Mouse (Mus musculus): ENCODE results near the gene Ifnar1. TPM values are rescaled to one million over a fixed set of nuclear protein-coding genes. Genes with fewer than 3 reads are reported as not detected.

The Ifnar1 gene
- polyA plus RNA-seq, 1 experiment from 2014 or later: 57.7 TPM

DNA sequence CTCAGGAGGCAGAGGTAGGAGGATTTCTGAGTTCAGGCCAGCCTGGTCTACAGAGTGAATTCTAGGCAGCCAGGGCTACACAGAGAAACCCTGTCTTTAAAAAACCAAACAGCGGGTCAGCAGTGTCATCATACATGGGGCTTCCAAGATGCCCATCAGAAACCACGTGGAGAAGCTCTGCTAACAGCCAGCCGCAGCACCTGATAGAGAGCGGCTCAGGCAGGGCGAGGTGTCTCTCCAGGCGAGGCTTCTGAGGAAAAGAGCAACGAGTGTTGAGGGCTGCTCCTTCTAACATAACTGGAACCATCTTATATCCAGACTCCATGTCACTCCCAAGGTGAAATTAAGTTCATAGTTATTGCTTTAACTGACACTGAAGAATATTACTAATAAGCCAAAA, 36.1 kb upstream of the Ifnar1 start:
- no peaks in the 10 kb centered on the region for H3K27me3 ChIP-seq
- no peaks in the 10 kb centered on the region for H3K36me3 ChIP-seq (replicated peaks)
- ATAC-seq (ENCODE audit: low FRiP score): no peak
- no peaks in the 10 kb centered on the region for H3K9me3 ChIP-seq
- H3K9ac ChIP-seq: no peak overlapping the region
- 87% methylated on average over 7 of the region's 7 CpGs for WGBS
- H3K4me1 ChIP-seq: no peaks in the 10 kb centered on the region
- no peak overlapping the region for H3K27ac ChIP-seq
- no peak overlapping the region for H3K4me3 ChIP-seq (replicated peaks)
- no peak overlapping the region for H3K4me2 ChIP-seq

DNA sequence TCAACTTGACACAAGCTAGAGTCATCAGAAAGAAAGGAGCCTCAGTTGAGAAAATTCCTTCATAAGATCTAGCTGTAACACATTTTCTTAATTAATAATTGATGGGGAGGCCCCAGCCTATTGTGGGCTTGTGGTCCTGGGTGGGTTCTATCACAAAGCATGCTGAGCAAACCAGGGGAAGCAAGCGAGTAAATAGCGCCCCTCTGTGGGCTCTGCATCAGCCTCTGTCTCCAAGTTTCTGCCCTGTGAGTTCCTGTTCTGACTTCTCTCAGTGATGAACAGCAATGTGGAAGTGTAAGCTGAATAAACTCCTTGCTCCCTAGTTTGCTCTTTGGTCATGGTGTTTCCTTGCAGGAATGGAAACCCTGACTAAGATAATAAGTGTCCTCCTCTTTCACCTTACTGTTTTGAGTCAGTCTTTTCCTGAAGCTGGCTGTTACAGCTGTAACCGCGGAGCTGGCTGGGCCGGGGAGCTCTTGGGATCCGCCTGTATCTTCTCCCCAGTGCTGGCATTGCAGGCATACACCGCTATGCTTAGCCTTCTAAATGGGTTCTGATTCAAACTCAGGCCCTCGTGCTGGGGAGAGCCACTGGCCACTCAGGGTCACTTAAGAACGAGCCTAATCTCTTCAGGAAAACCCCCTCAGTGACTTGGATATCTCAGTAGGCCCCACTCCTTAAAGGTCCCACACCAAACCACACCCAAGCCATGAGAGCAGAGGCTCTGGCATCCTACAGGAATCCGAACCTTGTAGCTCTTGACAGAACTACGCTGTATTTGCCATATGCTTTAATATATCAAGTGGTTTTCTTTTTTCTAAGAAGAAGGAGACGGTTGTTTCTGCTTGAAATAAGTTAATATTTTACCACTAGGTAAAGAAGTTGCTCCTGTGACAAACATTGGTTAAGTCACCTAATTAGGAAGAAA, 34.6 kb upstream of the Ifnar1 start:
- Histone ChIP-seq H3K4me1 (no peaks in the 10 kb centered on the region), H3K27ac (no peak overlapping the region), H3K4me2 (no peak overlapping the region), H3K36me3 (replicated peaks) (no peaks in the 10 kb centered on the region), H3K27me3 (no peaks in the 10 kb centered on the region), H3K9me3 (no peaks in the 10 kb centered on the region), H3K9ac (no peak overlapping the region), H3K4me3 (replicated peaks) (no peak overlapping the region)
- 85% methylated on average over 12 of the region's 12 CpGs for WGBS
- no peak for ATAC-seq (ENCODE audit: low FRiP score)

DNA sequence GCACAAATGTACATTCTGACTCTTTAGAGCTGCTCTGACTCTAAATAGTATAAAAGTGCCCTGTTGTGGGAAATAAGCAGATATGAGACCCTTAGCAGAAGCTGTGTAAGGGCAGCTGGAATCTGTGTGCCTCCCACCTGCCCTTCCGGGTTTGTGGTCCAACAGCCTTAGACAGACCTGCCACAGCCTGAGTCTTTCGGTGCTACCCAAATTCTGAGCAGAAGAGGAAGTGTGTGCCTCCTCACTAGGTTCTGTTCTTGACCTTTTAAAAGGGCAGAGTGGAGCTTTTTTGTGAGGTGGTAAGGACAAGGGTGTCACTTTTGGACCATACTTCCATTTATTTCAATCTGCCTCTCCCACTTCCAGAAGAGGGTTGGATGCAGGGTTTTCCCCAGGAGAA, 33.1 kb upstream of the Ifnar1 start:
- Histone ChIP-seq H3K4me1 (no peaks in the 10 kb centered on the region), H3K36me3 (replicated peaks) (no peaks in the 10 kb centered on the region), H3K9ac (no peak overlapping the region), H3K27ac (no peak overlapping the region), H3K4me3 (replicated peaks) (no peak overlapping the region), H3K9me3 (no peaks in the 10 kb centered on the region), H3K4me2 (no peak overlapping the region), H3K27me3 (no peaks in the 10 kb centered on the region)
- ATAC-seq (ENCODE audit: low FRiP score): no peak
- WGBS: 92% methylated on average over 2 of the region's 2 CpGs

DNA sequence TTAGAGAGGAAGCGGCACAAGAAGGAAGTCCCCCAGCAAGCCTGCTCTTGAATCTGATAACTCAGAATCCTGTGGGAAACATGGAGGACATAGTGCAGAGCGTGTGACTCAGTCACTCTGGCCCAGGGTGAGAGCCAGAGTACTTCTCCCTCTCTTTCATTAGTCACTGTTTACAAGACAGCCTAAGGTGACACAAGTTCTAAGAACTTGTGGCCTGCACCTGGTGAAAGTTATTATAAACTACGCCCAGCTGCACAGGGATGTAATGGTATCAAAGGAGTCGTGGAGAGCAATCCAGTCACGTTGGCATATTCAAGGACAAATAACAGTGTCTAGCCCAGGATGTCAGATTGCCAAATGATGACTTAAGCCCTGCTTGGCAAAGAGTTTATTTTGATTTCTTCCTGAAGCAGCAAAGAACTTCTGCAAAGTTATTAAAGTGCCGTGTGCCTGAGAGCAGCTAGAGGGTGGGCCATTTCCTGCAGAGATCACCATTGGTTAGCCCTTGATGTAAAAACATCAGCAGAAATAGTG, 32.6 kb upstream of the Ifnar1 start:
- Histone ChIP-seq H3K9ac (no peak overlapping the region), H3K36me3 (replicated peaks) (no peaks in the 10 kb centered on the region), H3K4me1 (no peaks in the 10 kb centered on the region), H3K4me2 (no peak overlapping the region), H3K9me3 (no peaks in the 10 kb centered on the region), H3K27ac (no peak overlapping the region), H3K27me3 (no peaks in the 10 kb centered on the region), H3K4me3 (replicated peaks) (no peak overlapping the region)
- no peak for ATAC-seq (ENCODE audit: low FRiP score)
- WGBS: 79% methylated on average over 6 of the region's 6 CpGs

DNA sequence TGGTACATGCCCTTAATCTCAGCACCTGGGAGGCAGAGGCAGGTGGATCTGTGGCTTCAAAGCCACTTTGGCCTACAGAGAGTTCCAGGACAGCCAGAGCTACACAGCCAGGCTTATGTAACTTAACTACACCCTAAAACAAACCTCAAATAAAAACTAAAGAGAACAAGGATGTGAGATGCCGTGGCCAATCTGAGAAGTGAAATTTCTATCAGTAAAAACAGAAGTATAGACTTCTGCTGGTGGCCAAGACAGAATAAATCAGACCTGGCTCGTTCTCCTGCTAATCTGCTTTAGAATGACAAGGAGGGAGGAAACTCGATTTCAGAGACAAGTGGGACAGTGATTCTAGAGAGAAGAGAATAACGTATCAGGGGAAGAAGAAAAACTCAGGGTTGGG, 29.2 kb upstream of the Ifnar1 start:
- Histone ChIP-seq H3K27ac (no peak overlapping the region), H3K36me3 (replicated peaks) (no peaks in the 10 kb centered on the region), H3K4me2 (no peak overlapping the region), H3K4me3 (replicated peaks) (no peak overlapping the region), H3K4me1 (peaks cover 7% of the 10 kb centered on the region), H3K9ac (no peak overlapping the region), H3K27me3 (no peaks in the 10 kb centered on the region), H3K9me3 (no peaks in the 10 kb centered on the region)
- ATAC-seq (ENCODE audit: low FRiP score): no peak
- WGBS: 73% methylated on average over 4 of the region's 4 CpGs

DNA sequence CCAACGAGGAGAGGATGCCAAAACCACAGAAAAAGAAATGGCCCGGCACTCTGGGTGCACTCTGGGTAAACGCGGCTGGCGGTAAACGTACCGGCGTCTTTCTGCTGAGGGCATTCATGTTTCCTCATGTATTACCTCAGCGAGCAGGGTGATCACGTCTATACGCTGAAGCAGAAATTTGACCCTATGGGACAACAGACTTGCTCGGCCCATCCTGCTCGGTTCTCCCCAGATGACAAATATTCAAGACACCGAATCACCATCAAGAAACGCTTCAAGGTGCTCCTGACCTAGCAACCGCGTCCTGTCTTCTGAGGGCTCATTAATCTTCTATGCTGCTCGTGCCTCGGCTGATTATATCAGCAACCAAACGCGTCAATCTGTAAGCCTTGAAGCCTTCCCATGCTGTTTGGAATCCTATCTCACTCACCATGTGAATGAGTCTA, 26.7 kb upstream of the Ifnar1 start:
- WGBS: 80% methylated on average over 21 of the region's 21 CpGs
- Histone ChIP-seq H3K9ac (no peak overlapping the region), H3K4me3 (replicated peaks) (no peak overlapping the region), H3K4me2 (no peak overlapping the region), H3K36me3 (replicated peaks) (no peaks in the 10 kb centered on the region), H3K4me1 (peaks cover 7% of the 10 kb centered on the region), H3K9me3 (no peaks in the 10 kb centered on the region), H3K27ac (no peak overlapping the region), H3K27me3 (no peaks in the 10 kb centered on the region; the same call in 1 of the 2 replicates)
- ATAC-seq (ENCODE audit: low FRiP score): no peak

DNA sequence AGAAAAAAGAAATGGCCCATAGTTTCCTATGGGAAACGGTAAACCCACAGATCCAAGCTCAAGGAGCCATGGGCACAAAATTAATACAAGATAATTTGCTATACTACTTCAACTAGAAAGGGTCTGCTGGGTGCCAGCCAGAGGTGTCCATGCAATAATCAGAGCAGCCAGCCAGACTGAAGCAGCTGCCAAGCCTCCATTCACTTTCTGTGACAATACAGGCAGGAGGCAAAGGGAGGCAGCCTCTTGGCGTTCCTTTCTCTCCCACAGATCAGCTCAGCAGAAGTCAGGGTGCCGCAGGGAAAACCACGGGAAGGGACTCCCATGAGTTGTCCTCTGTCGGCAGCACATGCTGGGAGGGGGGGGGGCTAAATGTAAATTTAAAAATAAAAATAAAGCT, 26.1 kb upstream of the Ifnar1 start:
- ATAC-seq (ENCODE audit: low FRiP score): no peak
- Histone ChIP-seq H3K9me3 (no peaks in the 10 kb centered on the region), H3K9ac (no peak overlapping the region), H3K36me3 (replicated peaks) (no peaks in the 10 kb centered on the region), H3K4me3 (replicated peaks) (no peak overlapping the region), H3K4me2 (peak overlapping the region; percentile 2; the same call in 1 of the 2 replicates), H3K4me1 (peaks cover 8% of the 10 kb centered on the region), H3K27ac (no peak overlapping the region), H3K27me3 (no peaks in the 10 kb centered on the region; the same call in 1 of the 2 replicates)
- WGBS: 34% methylated on average over 5 of the region's 5 CpGs

DNA sequence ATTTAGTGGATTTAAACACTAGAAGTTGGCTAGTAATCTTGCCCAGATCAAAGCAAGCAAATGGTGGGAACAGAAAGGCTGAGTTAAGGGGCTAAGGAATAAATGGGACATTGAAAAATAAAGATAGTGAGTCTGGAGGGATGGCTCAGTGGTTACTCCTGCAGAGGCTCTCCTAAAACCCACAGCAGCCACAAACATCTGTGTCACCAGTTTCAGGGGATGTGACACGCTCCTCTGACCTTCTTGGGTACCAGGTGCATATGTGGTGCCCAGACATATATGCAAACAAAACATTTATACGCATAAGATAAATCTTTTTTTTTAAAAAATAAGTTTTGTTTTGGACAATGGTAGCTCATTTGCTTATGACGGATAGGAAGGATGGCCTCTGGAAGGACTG, 25.6 kb upstream of the Ifnar1 start:
- no peaks in the 10 kb centered on the region for H3K9me3 ChIP-seq
- no peaks in the 10 kb centered on the region; the same call in 1 of the 2 replicates for H3K27me3 ChIP-seq
- peaks cover 11% of the 10 kb centered on the region for H3K4me1 ChIP-seq
- no peak for ATAC-seq (ENCODE audit: low FRiP score)
- H3K36me3 ChIP-seq (replicated peaks): no peaks in the 10 kb centered on the region
- H3K4me2 ChIP-seq: peak overlapping the region; percentile 2; the same call in 1 of the 2 replicates
- WGBS: 96% methylated on average over 3 of the region's 3 CpGs
- H3K27ac ChIP-seq: no peak overlapping the region
- no peak overlapping the region for H3K4me3 ChIP-seq (replicated peaks)
- H3K9ac ChIP-seq: no peak overlapping the region

DNA sequence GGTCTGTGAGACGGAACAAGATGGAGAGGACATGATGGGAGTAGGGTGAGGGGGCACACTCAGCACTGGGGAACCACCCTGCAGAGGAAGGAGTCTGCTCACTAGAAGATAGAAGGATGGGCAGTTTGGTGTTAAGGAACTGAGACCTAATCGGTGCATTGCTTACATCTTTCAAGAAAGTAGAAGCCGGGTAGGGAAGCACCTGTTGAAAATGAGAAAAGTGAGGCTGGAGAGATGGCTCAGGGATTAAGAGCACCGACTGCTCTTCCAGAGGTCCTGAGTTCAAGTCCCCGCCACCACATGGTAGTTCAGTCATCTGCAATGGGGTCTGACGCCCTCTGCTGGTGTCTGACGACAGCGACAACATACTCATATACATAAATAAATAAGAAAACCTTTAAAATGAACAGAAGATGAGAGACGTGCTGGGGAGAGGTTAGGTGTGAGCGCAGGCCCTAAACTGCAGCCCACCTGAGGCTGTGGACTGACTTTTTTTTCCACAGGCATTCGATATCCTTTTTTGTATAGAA, 25.1 kb upstream of the Ifnar1 start:
- H3K27me3 ChIP-seq: no peaks in the 10 kb centered on the region; the same call in 1 of the 2 replicates
- no peaks in the 10 kb centered on the region for H3K36me3 ChIP-seq (replicated peaks)
- H3K4me2 ChIP-seq: no peak overlapping the region
- no peak overlapping the region for H3K4me3 ChIP-seq (replicated peaks)
- no peaks in the 10 kb centered on the region for H3K9me3 ChIP-seq
- H3K27ac ChIP-seq: no peak overlapping the region
- no peak overlapping the region for H3K9ac ChIP-seq
- ATAC-seq (ENCODE audit: low FRiP score): no peak
- H3K4me1 ChIP-seq: peaks cover 11% of the 10 kb centered on the region
- 71% methylated on average over 11 of the region's 11 CpGs for WGBS

DNA sequence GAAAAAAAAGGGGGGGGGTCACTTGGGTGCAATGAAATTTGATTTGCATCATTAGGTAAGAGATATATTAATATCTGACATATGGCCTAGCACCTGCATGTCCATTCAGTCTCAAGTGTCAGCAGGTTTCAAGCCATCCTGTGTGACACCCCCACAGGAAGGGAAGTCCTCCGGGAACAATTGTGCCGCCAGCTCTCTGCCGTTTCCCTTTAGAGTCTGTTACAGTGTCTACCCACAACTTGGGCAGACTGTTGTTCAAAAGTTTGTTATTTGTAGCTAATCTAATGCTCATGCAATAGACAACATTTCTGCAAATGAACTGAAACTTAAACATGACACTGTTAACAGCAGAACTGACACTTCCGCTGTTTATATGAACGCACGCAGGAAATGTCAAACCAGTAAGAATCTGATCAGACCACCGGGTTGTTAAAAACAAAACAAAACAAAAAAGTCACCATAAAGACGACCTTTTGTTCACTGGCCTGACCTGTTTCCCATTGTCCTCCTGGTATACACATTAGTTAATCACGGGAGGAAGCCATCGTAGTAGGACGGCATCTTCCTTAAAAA, 23.9 kb upstream of the Ifnar1 start:
- no peak overlapping the region for H3K9ac ChIP-seq
- H3K9me3 ChIP-seq: no peaks in the 10 kb centered on the region
- H3K4me1 ChIP-seq: peaks cover 20% of the 10 kb centered on the region
- no peaks in the 10 kb centered on the region; the same call in 1 of the 2 replicates for H3K27me3 ChIP-seq
- no peak overlapping the region for H3K4me2 ChIP-seq
- 77% methylated on average over 11 of the region's 11 CpGs for WGBS
- no peak for ATAC-seq (ENCODE audit: low FRiP score)
- no peak overlapping the region for H3K27ac ChIP-seq
- H3K4me3 ChIP-seq (replicated peaks): no peak overlapping the region
- H3K36me3 ChIP-seq (replicated peaks): no peaks in the 10 kb centered on the region

DNA sequence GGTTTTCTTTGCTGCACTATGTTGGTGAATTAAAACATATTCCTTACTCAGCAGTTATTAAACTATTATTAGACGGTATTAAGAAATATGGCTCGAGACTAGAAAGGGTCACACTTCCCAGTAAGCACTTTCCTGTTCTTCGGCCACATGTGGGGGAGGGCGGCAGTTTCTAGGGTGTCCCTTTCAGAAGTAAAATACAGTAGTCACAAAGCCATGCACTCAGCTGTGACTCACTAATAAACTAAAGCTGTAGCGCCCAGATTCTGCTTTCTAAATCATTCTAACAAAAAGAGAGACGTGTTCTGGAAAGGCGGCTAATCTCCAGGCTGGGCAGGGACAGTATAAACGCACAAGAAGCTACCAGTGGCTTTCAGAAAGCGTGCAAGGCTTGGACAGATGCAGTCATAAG, 23.3 kb upstream of the Ifnar1 start:
- Histone ChIP-seq H3K9me3 (no peaks in the 10 kb centered on the region), H3K27ac (no peak overlapping the region), H3K4me2 (no peak overlapping the region), H3K4me3 (replicated peaks) (no peak overlapping the region), H3K9ac (no peak overlapping the region), H3K4me1 (peaks cover 26% of the 10 kb centered on the region), H3K27me3 (no peaks in the 10 kb centered on the region; the same call in 1 of the 2 replicates), H3K36me3 (replicated peaks) (no peaks in the 10 kb centered on the region)
- ATAC-seq (ENCODE audit: low FRiP score): no peak
- WGBS: 66% methylated on average over 9 of the region's 9 CpGs

DNA sequence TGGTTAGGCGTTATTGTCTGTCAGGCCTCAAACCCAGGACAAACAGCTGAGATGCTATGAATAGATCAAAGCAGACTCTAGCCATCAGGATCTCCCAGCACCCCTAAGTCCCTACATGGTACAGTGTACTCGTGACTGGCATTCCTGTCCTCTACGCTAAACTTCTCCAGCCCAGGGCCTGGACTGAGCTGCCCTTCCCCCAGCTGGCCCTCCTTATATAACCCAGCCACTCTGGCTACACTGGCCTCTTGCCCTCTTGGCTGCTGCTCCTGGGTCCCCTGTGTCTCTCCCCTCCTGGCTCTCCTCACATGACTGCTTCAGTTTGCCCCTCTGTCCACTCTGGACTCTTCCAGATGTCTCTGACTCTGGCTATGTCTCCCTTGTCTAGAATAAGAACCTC, 22.4 kb upstream of the Ifnar1 start:
- Histone ChIP-seq H3K9me3 (no peaks in the 10 kb centered on the region), H3K4me2 (no peak overlapping the region), H3K27me3 (no peaks in the 10 kb centered on the region; the same call in 1 of the 2 replicates), H3K27ac (no peak overlapping the region), H3K4me3 (replicated peaks) (no peak overlapping the region), H3K4me1 (peaks cover 28% of the 10 kb centered on the region), H3K9ac (no peak overlapping the region), H3K36me3 (replicated peaks) (no peaks in the 10 kb centered on the region)
- no peak for ATAC-seq (ENCODE audit: low FRiP score)
- WGBS: 73% methylated on average over 3 of the region's 3 CpGs

Measured in forebrain, embryonic 12.5 days (tissue).